Mouse (Mus musculus) neural tube, embryonic 12.5 days (tissue): ENCODE measurements at regions not wholly inside any gene's neighbourhood (a gene's known extent, or its start where the extent isn't known, plus 50 kb on each side); places are given as distances from the start of the nearest gene placed in this dataset.
A peak's percentile ranks its signal among the peaks of the same experiment; 100 is the strongest.

Source experiments
- ATAC-seq: fragments of 200-750 bp; cut with Nextera tagmentation; 2 replicates; pipeline ENCODE4 v1.8.0; 2017; ENCODE audit warnings: low read depth, mild to moderate bottlenecking, moderate TSS enrichment, moderate library complexity; ENCODE audit not compliant: low FRiP score
- H3K27ac ChIP-seq: fragments of 300-500 bp; sonication (generic); 2 replicates; pipeline ENCODE4 v1.5.1; 2016
- H3K27me3 ChIP-seq: fragments of 300-500 bp; sonication (generic); replicated peaks from 2 replicates; pipeline ENCODE4 v1.6.1; 2016; ENCODE audit warnings: mild to moderate bottlenecking
- H3K36me3 ChIP-seq: fragments of 300-500 bp; sonication (generic); 2 replicates; pipeline ENCODE4 v1.6.1; 2016; ENCODE audit warnings: mild to moderate bottlenecking
- H3K4me1 ChIP-seq: fragments of 300-500 bp; sonication (generic); 2 replicates; pipeline ENCODE4 v1.6.1; 2016
- H3K4me2 ChIP-seq: fragments of 300-500 bp; sonication (generic); replicated peaks from 2 replicates; pipeline ENCODE4 v1.6.1; 2016; ENCODE audit warnings: mild to moderate bottlenecking
- H3K4me3 ChIP-seq: fragments of 300-500 bp; sonication (generic); 2 replicates; pipeline ENCODE4 v1.5.1; 2016
- H3K9ac ChIP-seq: fragments of 300-500 bp; sonication (generic); 2 replicates; pipeline ENCODE4 v1.6.1; 2016; ENCODE audit warnings: mild to moderate bottlenecking
- H3K9me3 ChIP-seq: fragments of 300-500 bp; sonication (generic); 2 replicates; pipeline ENCODE4 v1.6.1; 2016; ENCODE audit warnings: mild to moderate bottlenecking
- WGBS: fragments of 180-500 bp; shearing (Covaris S2); methylation state at CpG from one replicate; pipeline ENCODE4 v1.1.7; 2016; 5-methylcytosine and 5-hydroxymethylcytosine counted together

DNA sequence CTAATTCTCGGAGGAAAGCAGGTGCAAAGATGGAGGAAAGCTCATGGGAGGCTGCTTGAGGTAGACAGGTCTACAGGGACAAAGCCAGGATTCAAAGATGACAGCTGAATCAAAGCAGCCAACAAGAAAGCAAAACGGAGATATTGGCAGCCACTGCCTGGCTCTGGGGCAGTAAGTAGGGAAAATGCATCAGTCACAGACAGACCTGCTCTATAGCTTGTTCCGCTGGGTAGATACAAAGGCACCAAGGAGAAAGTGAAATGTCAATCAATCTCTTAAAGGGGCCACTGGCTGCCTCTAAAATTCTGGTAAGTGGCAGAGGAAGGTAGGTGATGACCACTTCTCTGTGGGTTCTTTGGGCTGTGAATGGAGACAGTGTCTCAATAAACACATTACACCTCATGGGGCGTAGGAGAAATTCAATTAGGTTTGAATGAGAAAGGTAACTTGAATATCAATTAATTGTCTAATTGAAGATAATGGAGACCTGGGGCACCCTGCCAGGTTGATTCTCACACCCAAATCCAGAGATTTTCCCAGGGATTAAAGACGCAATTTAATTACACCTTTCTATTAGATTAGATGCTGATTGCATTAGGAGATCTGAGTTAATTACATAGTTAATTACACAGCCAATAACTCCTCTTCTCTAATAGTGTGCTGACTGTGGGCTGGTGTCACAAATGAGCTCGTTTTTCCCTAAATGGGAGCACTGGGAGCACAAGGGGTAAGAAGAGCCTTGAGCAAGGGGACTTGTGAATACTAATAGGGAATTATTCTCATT is 555.1 kb downstream of the Gm9195 start:
- H3K4me3 ChIP-seq, result no peak overlapping the region
- no peak overlapping the region for H3K27ac ChIP-seq
- H3K27me3 ChIP-seq, result no peaks in the 10 kb centered on the region
- WGBS, result 56% methylated on average over 6 of the region's 6 CpGs
- no peaks in the 10 kb centered on the region for H3K9me3 ChIP-seq
- ATAC-seq, result peak; percentile 74; the same call in 1 of the 2 replicates
- no peaks in the 10 kb centered on the region for H3K36me3 ChIP-seq
- no peak overlapping the region for H3K4me2 ChIP-seq
- no peaks in the 10 kb centered on the region for H3K4me1 ChIP-seq
- no peak overlapping the region for H3K9ac ChIP-seq

DNA sequence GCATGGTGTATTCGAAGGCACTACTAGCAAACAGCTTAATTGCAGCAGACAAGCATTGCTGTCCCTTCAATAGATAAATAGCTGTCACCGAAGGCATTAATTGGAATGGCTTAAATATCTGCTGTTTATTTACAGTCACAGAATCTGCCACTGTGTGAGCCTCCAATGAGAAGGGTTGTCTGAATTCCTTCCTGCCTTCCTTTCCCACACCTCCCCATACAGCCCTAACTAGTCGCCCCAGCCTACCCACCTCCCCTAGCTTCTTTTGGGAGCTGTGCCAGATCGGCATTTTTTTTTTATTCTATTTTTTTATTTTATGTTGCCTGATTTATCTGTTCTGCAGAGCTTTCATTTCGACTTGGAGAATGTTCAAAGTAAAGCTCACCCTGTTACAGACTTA is 575.7 kb downstream of the Gm9195 start:
- H3K27me3 ChIP-seq, result no peaks in the 10 kb centered on the region
- 58% methylated on average over 5 of the region's 5 CpGs for WGBS
- H3K4me1 ChIP-seq, result no peaks in the 10 kb centered on the region
- no peaks in the 10 kb centered on the region for H3K36me3 ChIP-seq
- H3K9me3 ChIP-seq, result no peaks in the 10 kb centered on the region
- H3K4me3 ChIP-seq, result no peak overlapping the region
- ATAC-seq, result no peak
- H3K27ac ChIP-seq, result no peak overlapping the region
- H3K4me2 ChIP-seq, result no peak overlapping the region
- no peak overlapping the region for H3K9ac ChIP-seq

GRCm38 (mm10) chr14:71910936-71911335 is 580.7 kb downstream of the Gm9195 start:
- no peaks in the 10 kb centered on the region for H3K9me3 ChIP-seq
- 58% methylated on average over 2 of the region's 2 CpGs for WGBS
- no peak overlapping the region for H3K27ac ChIP-seq
- H3K27me3 ChIP-seq, result no peaks in the 10 kb centered on the region
- ATAC-seq, result no peak
- no peaks in the 10 kb centered on the region for H3K4me1 ChIP-seq
- H3K9ac ChIP-seq, result no peak overlapping the region
- no peak overlapping the region for H3K4me2 ChIP-seq
- H3K36me3 ChIP-seq, result no peaks in the 10 kb centered on the region
- H3K4me3 ChIP-seq, result no peak overlapping the region

DNA sequence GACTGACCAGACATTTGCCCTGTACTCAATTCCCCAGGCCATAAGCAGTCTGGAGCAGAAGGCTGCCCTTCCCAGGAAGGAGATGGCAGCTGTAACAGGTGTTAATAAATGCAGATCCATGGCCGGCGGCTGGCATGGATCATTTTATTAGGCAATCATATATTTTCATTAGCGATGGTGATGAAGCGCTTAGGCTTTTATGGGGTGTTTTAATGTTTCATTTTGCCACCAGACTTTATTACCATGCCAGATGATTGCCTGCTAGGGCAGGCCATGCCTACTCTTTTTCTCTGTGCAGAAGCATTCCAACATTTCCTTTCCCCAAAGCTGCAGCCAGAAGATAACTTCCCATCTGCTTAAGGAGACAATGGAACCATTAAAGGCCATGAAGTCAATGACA is 596.2 kb downstream of the Gm9195 start:
- no peaks in the 10 kb centered on the region for H3K36me3 ChIP-seq
- whole genome bisulfite sequencing, result 73% methylated on average over 4 of the region's 4 CpGs
- ATAC-seq, result no peak
- no peaks in the 10 kb centered on the region for H3K4me1 ChIP-seq
- no peak overlapping the region for H3K4me3 ChIP-seq
- no peak overlapping the region for H3K9ac ChIP-seq
- no peak overlapping the region for H3K27ac ChIP-seq
- H3K27me3 ChIP-seq, result no peaks in the 10 kb centered on the region
- no peaks in the 10 kb centered on the region for H3K9me3 ChIP-seq
- H3K4me2 ChIP-seq, result no peak overlapping the region

- no peak for ATAC-seq
- Histone ChIP-seq H3K27ac (no peak overlapping the region), H3K36me3 (no peaks in the 10 kb centered on the region), H3K4me1 (no peaks in the 10 kb centered on the region), H3K9me3 (no peaks in the 10 kb centered on the region), H3K4me3 (no peak overlapping the region), H3K9ac (no peak overlapping the region), H3K27me3 (no peaks in the 10 kb centered on the region), H3K4me2 (no peak overlapping the region)
- WGBS, result 89% methylated on average over 4 of the region's 4 CpGs
Observed at GRCm38 (mm10) chr14:71894811-71895210, 596.8 kb downstream of the Gm9195 start.

- Histone ChIP-seq H3K27me3 (no peaks in the 10 kb centered on the region), H3K9ac (no peak overlapping the region), H3K36me3 (no peaks in the 10 kb centered on the region), H3K27ac (no peak overlapping the region), H3K4me1 (no peaks in the 10 kb centered on the region), H3K4me3 (no peak overlapping the region), H3K4me2 (no peak overlapping the region), H3K9me3 (no peaks in the 10 kb centered on the region)
- 81% methylated on average over 1 of the region's 1 CpGs for WGBS
- ATAC-seq, result no peak
Observed at GRCm38 (mm10) chr14:71893361-71893760, 598.3 kb downstream of the Gm9195 start.

- WGBS, result 86% methylated on average over 1 of the region's 1 CpGs
- Histone ChIP-seq H3K27me3 (no peaks in the 10 kb centered on the region), H3K4me3 (no peak overlapping the region), H3K4me2 (no peak overlapping the region), H3K4me1 (no peaks in the 10 kb centered on the region), H3K36me3 (no peaks in the 10 kb centered on the region), H3K27ac (no peak overlapping the region), H3K9me3 (no peaks in the 10 kb centered on the region), H3K9ac (no peak overlapping the region)
- ATAC-seq, result no peak
Observed at GRCm38 (mm10) chr14:71891667-71892066, 600.0 kb downstream of the Gm9195 start.

- Histone ChIP-seq H3K36me3 (no peaks in the 10 kb centered on the region), H3K27ac (no peak overlapping the region), H3K4me2 (no peak overlapping the region), H3K27me3 (no peaks in the 10 kb centered on the region), H3K9me3 (no peaks in the 10 kb centered on the region), H3K4me1 (no peaks in the 10 kb centered on the region), H3K9ac (no peak overlapping the region), H3K4me3 (no peak overlapping the region)
- WGBS, result 83% methylated on average over 2 of the region's 2 CpGs
- no peak for ATAC-seq
Observed at GRCm38 (mm10) chr14:71882871-71883270, 608.8 kb downstream of the Gm9195 start.

DNA sequence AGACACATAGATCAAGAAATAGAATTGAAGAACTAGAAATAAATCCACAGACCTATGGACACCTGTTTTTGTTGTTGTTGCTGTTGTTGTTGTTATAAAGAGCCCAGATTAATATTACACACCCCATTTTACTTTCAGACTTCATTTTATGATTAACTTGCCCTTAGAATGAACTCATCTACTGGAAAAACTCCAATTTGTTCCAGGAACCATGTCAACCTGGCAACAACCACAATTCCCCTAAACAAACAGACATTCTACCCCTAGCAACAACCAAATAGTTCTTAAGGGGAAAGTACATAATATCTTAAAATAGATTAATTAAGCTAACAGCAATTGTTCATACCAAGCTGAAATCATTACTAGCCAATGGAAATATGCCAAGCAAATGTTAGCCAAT is 646.1 kb downstream of the Gm9195 start:
- no peak overlapping the region for H3K4me2 ChIP-seq
- H3K27me3 ChIP-seq, result no peaks in the 10 kb centered on the region
- no peak overlapping the region for H3K4me3 ChIP-seq
- no peaks in the 10 kb centered on the region for H3K36me3 ChIP-seq
- H3K4me1 ChIP-seq, result no peaks in the 10 kb centered on the region
- no peak for ATAC-seq
- no peak overlapping the region for H3K27ac ChIP-seq
- no peaks in the 10 kb centered on the region for H3K9me3 ChIP-seq
- H3K9ac ChIP-seq, result no peak overlapping the region

DNA sequence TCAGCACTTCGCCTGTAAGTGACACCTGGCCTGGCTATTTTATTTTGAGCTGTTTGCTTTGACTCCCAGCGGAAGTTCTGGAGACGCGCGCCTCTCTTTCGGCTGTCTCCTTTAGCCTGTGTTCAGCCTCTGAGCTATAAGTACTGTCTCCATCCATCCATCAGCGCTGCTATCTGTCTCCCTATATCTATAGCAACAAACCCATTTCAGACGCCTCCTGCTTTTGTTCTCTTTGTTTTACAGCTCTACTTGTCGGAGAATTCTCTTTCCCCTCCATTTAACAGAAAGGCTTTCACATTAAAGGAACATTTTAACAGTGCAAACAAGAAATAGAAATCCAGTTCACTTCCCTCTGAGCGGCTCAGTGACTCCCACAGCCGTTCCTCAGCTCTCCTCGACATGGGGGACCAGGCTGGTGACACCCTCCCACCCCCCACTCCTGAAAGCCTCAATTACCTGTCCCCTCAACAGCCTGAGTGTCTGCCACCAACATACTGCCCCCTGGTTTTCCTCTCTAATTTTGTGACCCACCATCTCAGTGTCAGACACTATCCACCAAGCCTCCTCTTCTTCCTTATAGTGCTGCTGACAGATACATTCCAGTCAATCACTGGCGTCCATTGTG is 682.7 kb downstream of the Gm9195 start:
- Histone ChIP-seq H3K4me3 (no peak overlapping the region), H3K36me3 (no peaks in the 10 kb centered on the region), H3K4me2 (peak overlapping the region; percentile 35), H3K9me3 (no peaks in the 10 kb centered on the region), H3K27me3 (no peaks in the 10 kb centered on the region), H3K9ac (no peak overlapping the region), H3K4me1 (peaks cover 8% of the 10 kb centered on the region; the same call in 1 of the 2 replicates), H3K27ac (no peak overlapping the region)
- 20% methylated on average over 13 of the region's 13 CpGs for WGBS
- peak; percentile 63 for ATAC-seq

DNA sequence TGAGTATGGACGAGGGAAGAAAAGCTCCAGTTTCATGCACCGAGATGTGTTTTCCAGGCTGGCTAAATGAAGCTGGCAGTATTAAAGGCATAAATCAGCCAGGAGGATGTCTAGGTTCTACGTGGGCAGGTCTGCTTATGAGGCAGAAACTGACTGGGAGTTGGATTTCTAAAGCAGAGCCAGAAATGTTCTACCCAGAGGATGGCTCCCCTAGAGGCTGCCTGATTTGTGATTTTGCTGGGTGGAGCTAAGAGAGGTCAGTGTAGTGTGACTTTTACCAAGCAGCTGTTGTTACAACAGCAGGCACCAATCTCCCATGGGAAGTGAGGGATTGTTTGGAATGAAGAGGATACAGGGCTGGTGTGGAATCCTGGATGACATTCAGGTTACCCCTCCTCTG is 686.0 kb downstream of the Gm9195 start:
- Histone ChIP-seq H3K27me3 (no peaks in the 10 kb centered on the region), H3K9me3 (no peaks in the 10 kb centered on the region), H3K4me3 (no peak overlapping the region), H3K36me3 (no peaks in the 10 kb centered on the region), H3K9ac (no peak overlapping the region), H3K4me1 (peaks cover 8% of the 10 kb centered on the region; the same call in 1 of the 2 replicates), H3K27ac (no peak overlapping the region), H3K4me2 (no peak overlapping the region)
- WGBS, result 59% methylated on average over 3 of the region's 3 CpGs
- no peak; the same call in 1 of the 2 replicates for ATAC-seq

DNA sequence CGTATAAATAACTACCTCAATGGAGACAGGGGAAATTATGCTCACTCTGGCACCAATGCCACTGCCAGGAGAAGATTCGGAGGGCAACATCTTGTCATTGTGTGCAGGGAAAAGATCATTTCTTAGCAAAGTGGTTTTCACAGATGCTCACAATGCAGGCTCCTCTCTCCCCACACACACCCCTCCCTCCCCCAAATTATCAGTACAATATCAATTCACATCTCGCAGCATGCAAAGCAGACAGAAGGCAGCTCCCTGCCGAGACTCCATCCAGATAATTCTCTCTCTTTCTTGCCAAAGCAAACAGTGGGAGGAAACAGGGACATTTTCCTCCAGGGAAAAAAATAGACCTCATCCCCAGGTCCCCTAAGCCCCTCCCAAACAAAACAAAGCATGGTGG is 691.8 kb downstream of the Gm9195 start:
- H3K9me3 ChIP-seq, result no peaks in the 10 kb centered on the region
- ATAC-seq, result no peak
- H3K36me3 ChIP-seq, result no peaks in the 10 kb centered on the region
- H3K4me2 ChIP-seq, result no peak overlapping the region
- WGBS, result 68% methylated on average over 4 of the region's 4 CpGs
- H3K4me1 ChIP-seq, result no peaks in the 10 kb centered on the region
- no peak overlapping the region for H3K4me3 ChIP-seq
- no peaks in the 10 kb centered on the region for H3K27me3 ChIP-seq
- no peak overlapping the region for H3K27ac ChIP-seq
- no peak overlapping the region for H3K9ac ChIP-seq

DNA sequence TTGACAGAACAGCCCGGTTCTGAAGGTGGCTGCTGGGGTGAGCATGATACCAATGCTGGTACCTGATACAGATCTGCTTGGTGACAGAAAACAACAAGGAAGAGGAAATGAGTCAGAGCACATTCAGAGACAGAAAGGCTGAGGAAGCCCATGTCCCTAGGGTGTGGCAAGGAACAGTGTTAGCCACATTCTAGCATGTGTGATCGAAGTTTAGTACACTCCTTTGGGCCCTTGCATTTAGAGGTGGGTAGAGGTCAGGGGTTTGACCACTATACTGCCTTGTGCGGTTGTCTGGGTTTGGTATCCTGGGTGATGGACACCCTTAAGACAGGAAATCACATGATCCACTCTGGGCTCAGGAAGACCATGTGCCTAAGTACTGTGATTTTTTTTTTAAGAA is 695.9 kb downstream of the Gm9195 start:
- no peak overlapping the region for H3K4me2 ChIP-seq
- no peak overlapping the region for H3K27ac ChIP-seq
- no peaks in the 10 kb centered on the region for H3K27me3 ChIP-seq
- no peak for ATAC-seq
- no peaks in the 10 kb centered on the region for H3K9me3 ChIP-seq
- H3K9ac ChIP-seq, result no peak overlapping the region
- H3K4me3 ChIP-seq, result no peak overlapping the region
- H3K4me1 ChIP-seq, result no peaks in the 10 kb centered on the region
- WGBS, result 85% methylated on average over 3 of the region's 3 CpGs
- no peaks in the 10 kb centered on the region for H3K36me3 ChIP-seq
